Mouse (Mus musculus): ENCODE measurements around the gene Ksr1. TPM values are rescaled to one million over a fixed set of nuclear protein-coding genes. Genes with fewer than 3 reads are reported as not detected.

Ksr1 gene
- total and polyA plus RNA-seq, 2 experiments, result 0.65 to 1.5 TPM

GRCm38 (mm10) chr11:79080965-79081891 lies 65.0 kb downstream of the Ksr1 start:
- peak overlapping the region; percentile 57 for H3K27ac ChIP-seq (replicated peaks; ENCODE audit: insufficient read depth, low read depth, low read length)
- H3K27me3 ChIP-seq (ENCODE audit: control insufficient read depth, insufficient read depth, low read length), result no peaks in the 10 kb centered on the region
- no peaks in the 10 kb centered on the region for H3K36me3 ChIP-seq (ENCODE audit: control insufficient read depth, insufficient read depth, low read length)
- H3K9ac ChIP-seq (ENCODE audit: low read depth, low read length), result no peak overlapping the region
- no peak overlapping the region for H3K4me3 ChIP-seq (ENCODE audit: insufficient read depth, low read depth, low read length)
- H3K79me2 ChIP-seq (ENCODE audit: control insufficient read depth, insufficient read depth, low read length), result no peaks in the 10 kb centered on the region
- no peak for DNase-seq (ENCODE audit: extremely low read depth, low read depth, low spot score)
- TF ChIP-seq CTCF (IDR thresholded peaks at IDR 0.05; ENCODE audit: low read depth, low read length), result no peak
- TF ChIP-seq POLR2A (IDR thresholded peaks at IDR 0.05; ENCODE audit: extremely low read depth, insufficient read depth, low read length), result no peak
- H3K4me1 ChIP-seq (ENCODE audit: control insufficient read depth, insufficient read depth, low read length), result peaks cover 3% of the 10 kb centered on the region; the same call in 1 of the 2 replicates
- WGBS, result 52% methylated on average over 16 of the region's 16 CpGs

- Histone ChIP-seq H3K79me2 (ENCODE audit: control insufficient read depth, insufficient read depth, low read length) (no peaks in the 10 kb centered on the region), H3K27ac (replicated peaks; ENCODE audit: insufficient read depth, low read depth, low read length) (no peak overlapping the region), H3K4me1 (ENCODE audit: control insufficient read depth, insufficient read depth, low read length) (peaks cover 3% of the 10 kb centered on the region; the same call in 1 of the 2 replicates), H3K27me3 (ENCODE audit: control insufficient read depth, insufficient read depth, low read length) (no peaks in the 10 kb centered on the region), H3K4me3 (ENCODE audit: insufficient read depth, low read depth, low read length) (no peak overlapping the region), H3K36me3 (ENCODE audit: control insufficient read depth, insufficient read depth, low read length) (no peaks in the 10 kb centered on the region), H3K9ac (ENCODE audit: low read depth, low read length) (no peak overlapping the region)
- TF ChIP-seq CTCF (IDR thresholded peaks at IDR 0.05; ENCODE audit: low read depth, low read length) (no peak), POLR2A (IDR thresholded peaks at IDR 0.05; ENCODE audit: extremely low read depth, insufficient read depth, low read length) (no peak)
- DNase-seq (ENCODE audit: extremely low read depth, low read depth, low spot score), result no peak
- WGBS, result 92% methylated on average over 6 of the region's 6 CpGs
Measured at GRCm38 (mm10) chr11:79080081-79080480, 66.1 kb downstream of the Ksr1 start.

DNA sequence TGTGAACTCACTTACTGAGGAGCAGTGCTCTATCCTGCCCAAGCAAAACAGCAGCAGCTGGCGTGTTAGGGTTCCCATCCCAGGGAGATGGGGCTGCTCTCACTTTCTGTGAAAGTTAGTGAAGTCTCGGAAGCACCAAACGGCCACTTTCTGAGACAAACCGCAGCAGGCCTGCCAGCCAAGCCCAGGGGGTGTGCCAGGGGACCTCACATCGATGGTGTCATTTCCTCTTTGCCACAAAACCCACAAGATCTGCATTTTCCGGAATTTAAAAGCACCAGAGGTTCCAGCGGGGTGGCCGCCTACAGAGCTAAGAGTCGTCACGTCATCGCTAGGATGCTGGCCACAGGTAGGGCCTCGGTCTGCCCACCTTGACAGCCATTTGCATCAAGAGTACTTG lies 69.7 kb downstream of the Ksr1 start:
- Histone ChIP-seq H3K4me3 (ENCODE audit: insufficient read depth, low read depth, low read length) (no peak overlapping the region), H3K27me3 (ENCODE audit: control insufficient read depth, insufficient read depth, low read length) (no peaks in the 10 kb centered on the region), H3K4me1 (ENCODE audit: control insufficient read depth, insufficient read depth, low read length) (no peaks in the 10 kb centered on the region), H3K79me2 (ENCODE audit: control insufficient read depth, insufficient read depth, low read length) (no peaks in the 10 kb centered on the region), H3K9ac (ENCODE audit: low read depth, low read length) (no peak overlapping the region), H3K36me3 (ENCODE audit: control insufficient read depth, insufficient read depth, low read length) (no peaks in the 10 kb centered on the region), H3K27ac (replicated peaks; ENCODE audit: insufficient read depth, low read depth, low read length) (no peak overlapping the region)
- WGBS, result 66% methylated on average over 12 of the region's 12 CpGs
- TF ChIP-seq POLR2A (IDR thresholded peaks at IDR 0.05; ENCODE audit: extremely low read depth, insufficient read depth, low read length) (no peak), CTCF (IDR thresholded peaks at IDR 0.05; ENCODE audit: low read depth, low read length) (no peak)
- no peak for DNase-seq (ENCODE audit: extremely low read depth, low read depth, low spot score)

- no peak for TF ChIP-seq CTCF (IDR thresholded peaks at IDR 0.05; ENCODE audit: low read depth, low read length)
- TF ChIP-seq POLR2A (IDR thresholded peaks at IDR 0.05; ENCODE audit: extremely low read depth, insufficient read depth, low read length), result no peak
- Histone ChIP-seq H3K36me3 (ENCODE audit: control insufficient read depth, insufficient read depth, low read length) (no peaks in the 10 kb centered on the region), H3K27me3 (ENCODE audit: control insufficient read depth, insufficient read depth, low read length) (no peaks in the 10 kb centered on the region), H3K4me3 (ENCODE audit: insufficient read depth, low read depth, low read length) (no peak overlapping the region), H3K79me2 (ENCODE audit: control insufficient read depth, insufficient read depth, low read length) (no peaks in the 10 kb centered on the region), H3K27ac (replicated peaks; ENCODE audit: insufficient read depth, low read depth, low read length) (no peak overlapping the region), H3K4me1 (ENCODE audit: control insufficient read depth, insufficient read depth, low read length) (no peaks in the 10 kb centered on the region), H3K9ac (ENCODE audit: low read depth, low read length) (no peak overlapping the region)
- DNase-seq (ENCODE audit: extremely low read depth, low read depth, low spot score), result no peak
- WGBS, result 66% methylated on average over 3 of the region's 3 CpGs
Measured at GRCm38 (mm10) chr11:79075044-79075443, 71.2 kb downstream of the Ksr1 start.

DNA sequence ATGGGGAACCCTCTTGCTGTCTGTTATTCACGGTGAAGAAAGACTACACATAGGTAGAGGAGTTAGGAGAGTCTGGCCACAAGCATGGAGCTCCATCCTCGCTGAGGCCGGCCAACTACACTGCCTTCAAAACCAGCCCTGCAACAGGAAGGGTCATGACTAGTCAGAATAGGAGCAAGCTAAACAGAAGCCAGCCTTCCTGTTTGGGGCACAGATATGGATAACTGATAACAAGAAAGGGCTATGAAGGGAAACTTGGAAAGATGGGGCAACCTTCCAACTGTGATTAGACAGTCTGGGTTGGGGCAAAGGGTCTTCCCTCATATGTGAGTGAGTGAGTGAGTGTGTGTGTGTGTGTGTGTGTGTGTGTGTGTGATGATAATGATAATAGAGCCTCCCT lies 71.6 kb downstream of the Ksr1 start:
- no peaks in the 10 kb centered on the region for H3K27me3 ChIP-seq (ENCODE audit: control insufficient read depth, insufficient read depth, low read length)
- H3K27ac ChIP-seq (replicated peaks; ENCODE audit: insufficient read depth, low read depth, low read length), result no peak overlapping the region
- 94% methylated on average over 3 of the region's 3 CpGs for WGBS
- H3K4me3 ChIP-seq (ENCODE audit: insufficient read depth, low read depth, low read length), result no peak overlapping the region
- no peaks in the 10 kb centered on the region for H3K36me3 ChIP-seq (ENCODE audit: control insufficient read depth, insufficient read depth, low read length)
- no peak for TF ChIP-seq POLR2A (IDR thresholded peaks at IDR 0.05; ENCODE audit: extremely low read depth, insufficient read depth, low read length)
- no peak for TF ChIP-seq CTCF (IDR thresholded peaks at IDR 0.05; ENCODE audit: low read depth, low read length)
- no peak overlapping the region for H3K9ac ChIP-seq (ENCODE audit: low read depth, low read length)
- no peaks in the 10 kb centered on the region for H3K4me1 ChIP-seq (ENCODE audit: control insufficient read depth, insufficient read depth, low read length)
- DNase-seq (ENCODE audit: extremely low read depth, low read depth, low spot score), result no peak
- H3K79me2 ChIP-seq (ENCODE audit: control insufficient read depth, insufficient read depth, low read length), result no peaks in the 10 kb centered on the region

DNA sequence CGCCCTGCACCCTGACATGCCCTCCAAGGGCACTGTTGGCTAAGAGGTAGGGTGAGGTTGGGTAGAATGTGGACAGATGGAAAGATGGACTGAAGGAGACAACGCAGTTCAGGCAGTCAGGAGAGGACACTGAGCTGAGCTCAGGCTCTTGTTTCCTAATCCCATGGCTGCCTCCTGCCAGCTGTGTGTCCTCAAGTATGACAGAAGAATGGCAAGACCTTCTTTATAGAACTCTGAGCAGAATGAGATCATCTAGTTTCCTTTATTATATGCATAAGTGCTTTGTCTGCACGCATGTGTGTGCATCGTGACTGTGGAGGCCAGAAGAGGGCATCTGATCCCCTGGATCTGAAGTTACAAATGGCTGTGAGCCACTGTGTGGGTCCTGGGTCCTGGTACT lies 72.6 kb downstream of the Ksr1 start:
- no peaks in the 10 kb centered on the region for H3K36me3 ChIP-seq (ENCODE audit: control insufficient read depth, insufficient read depth, low read length)
- H3K4me3 ChIP-seq (ENCODE audit: insufficient read depth, low read depth, low read length), result no peak overlapping the region
- no peaks in the 10 kb centered on the region for H3K4me1 ChIP-seq (ENCODE audit: control insufficient read depth, insufficient read depth, low read length)
- no peaks in the 10 kb centered on the region for H3K79me2 ChIP-seq (ENCODE audit: control insufficient read depth, insufficient read depth, low read length)
- DNase-seq (ENCODE audit: extremely low read depth, low read depth, low spot score), result no peak
- TF ChIP-seq CTCF (IDR thresholded peaks at IDR 0.05; ENCODE audit: low read depth, low read length), result no peak
- H3K27me3 ChIP-seq (ENCODE audit: control insufficient read depth, insufficient read depth, low read length), result no peaks in the 10 kb centered on the region
- no peak overlapping the region for H3K27ac ChIP-seq (replicated peaks; ENCODE audit: insufficient read depth, low read depth, low read length)
- WGBS, result 91% methylated on average over 4 of the region's 4 CpGs
- H3K9ac ChIP-seq (ENCODE audit: low read depth, low read length), result no peak overlapping the region

All from liver, adult 2 months (tissue).